Mouse (Mus musculus): ENCODE data around the gene Ttc13.

DNA sequence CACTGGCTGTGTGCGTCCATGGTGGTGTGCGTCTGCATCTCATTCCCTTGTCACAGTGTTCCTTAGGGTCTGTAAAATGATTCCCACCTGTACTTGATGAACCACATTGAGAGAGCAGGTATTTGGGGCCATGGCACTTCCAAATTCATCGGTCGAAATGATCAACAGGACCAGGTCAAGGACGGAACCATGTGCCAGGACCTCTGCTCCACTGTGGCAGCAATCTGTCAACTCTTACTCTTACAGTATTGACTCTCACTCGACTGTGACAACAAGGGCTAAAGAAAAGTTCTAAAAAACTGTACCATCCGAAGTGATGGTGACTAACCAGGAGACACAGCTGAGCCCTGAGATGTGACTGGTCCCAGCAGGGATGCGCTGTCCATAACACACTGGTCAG, 33.7 kb upstream of the Ttc13 start:
- TF ChIP-seq POLR2A (IDR thresholded peaks at IDR 0.05; ENCODE audit: extremely low read depth, insufficient read depth, low read length) (no peak), CTCF (IDR thresholded peaks at IDR 0.05; ENCODE audit: extremely low read depth, insufficient read depth, low read length) (no peak)

Data from cortical plate, adult 2 months (tissue).